Mouse (Mus musculus): Measurements from ENCODE around the gene Shank3.

Gene Shank3

DNA sequence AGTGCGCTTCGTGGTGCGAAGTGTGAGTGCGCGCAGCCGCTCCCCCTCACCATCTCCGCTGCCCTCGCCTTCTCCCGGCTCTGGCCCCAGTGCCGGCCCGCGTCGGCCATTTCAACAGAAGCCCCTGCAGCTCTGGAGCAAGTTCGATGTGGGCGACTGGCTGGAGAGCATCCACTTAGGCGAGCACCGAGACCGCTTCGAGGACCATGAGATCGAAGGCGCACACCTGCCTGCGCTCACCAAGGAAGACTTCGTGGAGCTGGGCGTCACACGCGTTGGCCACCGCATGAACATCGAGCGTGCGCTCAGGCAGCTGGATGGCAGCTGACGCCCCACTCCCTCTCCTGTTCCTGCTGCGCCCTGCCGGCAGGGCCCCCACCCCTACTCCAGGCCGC lies 58.6 kb downstream of the Shank3 start:
- no peak for DNase-seq (ENCODE audit: low read depth)

GRCm38 (mm10) chr15:89559202-89559731 lies 59.8 kb downstream of the Shank3 start:
- no peak for DNase-seq (ENCODE audit: low read depth)

DNA sequence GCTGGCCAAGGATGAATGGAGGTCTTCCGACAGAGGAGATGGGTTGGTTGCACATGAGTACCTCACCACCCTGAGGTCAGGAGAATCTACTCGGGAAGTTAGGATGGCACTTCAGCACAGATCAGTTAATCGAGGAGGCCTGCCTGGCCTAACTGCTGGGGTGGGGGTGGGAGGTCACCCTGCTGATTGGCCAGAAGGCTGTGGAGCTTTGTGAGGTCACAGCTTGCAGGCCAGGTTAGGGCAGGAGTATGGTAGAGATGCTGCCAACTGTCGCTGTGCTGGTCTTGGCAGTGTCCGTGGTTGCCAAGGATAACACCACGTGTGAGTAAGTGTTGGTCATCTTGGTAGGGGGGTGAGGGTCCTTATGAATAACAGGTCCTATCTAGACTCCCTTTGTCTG lies 68.7 kb downstream of the Shank3 start, which contains the start of gene Acr:
Gene Acr, plus strand, starts transcription at position 213 of the 400 bp plus-strand sequence.
- DNase-seq (ENCODE audit: low read depth) = no peak

DNA sequence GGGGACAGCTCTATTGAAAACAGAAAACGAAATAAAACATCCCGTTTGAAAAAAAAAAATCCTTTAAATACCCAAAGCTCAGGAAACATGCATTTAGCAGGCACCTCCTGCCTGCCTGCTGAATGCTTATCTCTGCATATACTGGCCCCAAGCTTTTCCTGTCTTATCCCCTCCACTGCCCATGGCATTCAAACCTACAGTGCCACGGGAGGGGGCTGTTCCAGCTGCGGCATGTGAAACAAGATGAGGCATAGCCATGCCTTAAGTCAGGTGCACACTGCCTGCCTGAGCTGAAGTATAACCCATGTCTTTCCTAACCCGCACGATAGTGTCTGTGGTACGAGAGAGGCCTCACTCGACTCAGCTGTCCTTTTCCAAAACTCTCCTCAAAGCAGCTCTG lies 72.7 kb downstream of the Shank3 start:
- no peak for DNase-seq (ENCODE audit: low read depth)

DNA sequence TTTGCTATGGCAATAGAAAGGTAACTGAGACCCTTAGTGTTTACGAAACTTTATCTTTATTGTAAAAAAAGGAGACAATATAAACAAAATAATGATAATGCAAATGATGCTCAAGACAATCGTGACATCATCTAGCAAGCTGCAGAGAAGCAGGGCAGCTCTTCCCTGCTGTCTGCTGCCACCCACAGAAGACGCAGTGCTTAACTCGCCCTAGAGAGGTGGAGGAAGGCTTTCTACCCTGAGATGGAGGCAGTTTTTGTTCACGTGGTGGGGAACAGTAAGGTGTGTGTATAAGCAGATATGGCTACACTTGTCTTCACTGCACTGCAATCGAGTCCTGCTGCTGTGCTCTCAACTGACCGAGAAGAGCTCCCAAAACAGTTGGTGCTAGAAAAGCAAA lies 83.1 kb downstream of the Shank3 start:
- no peak for DNase-seq (ENCODE audit: low read depth)

DNA sequence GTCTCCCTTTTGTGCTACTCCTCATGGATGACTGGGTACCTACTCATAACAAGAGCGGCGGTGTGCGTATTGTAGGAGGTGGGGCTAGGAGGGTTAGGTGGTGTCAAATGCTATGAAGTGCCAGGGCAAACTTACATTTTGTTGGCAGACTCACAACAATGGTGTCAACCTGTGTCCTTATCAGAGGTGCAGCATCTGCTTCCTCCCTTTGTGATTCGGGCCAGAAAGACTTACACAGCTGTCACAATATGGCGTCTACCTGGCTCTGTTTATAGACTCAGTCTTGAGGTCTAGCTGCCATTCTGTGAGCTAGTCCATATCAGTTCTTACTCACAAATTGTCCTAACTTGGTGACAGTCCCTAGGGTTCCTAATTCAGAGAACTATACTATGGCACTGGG lies 85.7 kb downstream of the Shank3 start:
- no peak for DNase-seq (ENCODE audit: low read depth)

GRCm38 (mm10) chr15:89585631-89586030 lies 86.2 kb downstream of the Shank3 start:
- DNase-seq (ENCODE audit: low read depth) = no peak

- DNase-seq (ENCODE audit: low read depth) = no peak
Measured at GRCm38 (mm10) chr15:89589146-89589545, 89.7 kb downstream of the Shank3 start.

DNA sequence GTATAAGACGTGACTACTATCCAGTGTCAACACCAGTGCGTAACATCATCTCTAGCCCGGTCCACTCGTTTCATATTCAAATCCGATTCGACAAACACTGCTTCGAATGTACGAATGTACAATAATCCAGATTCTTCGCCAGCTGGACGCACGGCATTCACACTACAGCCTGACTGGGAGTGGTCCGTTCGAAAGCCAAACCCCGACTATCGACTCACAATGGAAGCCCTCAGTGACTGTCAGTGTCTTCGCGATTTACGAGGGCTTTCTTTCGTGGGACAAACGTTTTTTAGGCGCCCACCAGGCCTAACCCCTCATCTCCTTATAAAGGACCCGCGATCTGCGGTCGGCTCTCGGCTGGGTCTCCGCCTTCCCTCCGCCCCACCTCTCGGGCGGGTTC lies 91.9 kb downstream of the Shank3 start:
- DNase-seq (ENCODE audit: low read depth) = peak; percentile 8

DNA sequence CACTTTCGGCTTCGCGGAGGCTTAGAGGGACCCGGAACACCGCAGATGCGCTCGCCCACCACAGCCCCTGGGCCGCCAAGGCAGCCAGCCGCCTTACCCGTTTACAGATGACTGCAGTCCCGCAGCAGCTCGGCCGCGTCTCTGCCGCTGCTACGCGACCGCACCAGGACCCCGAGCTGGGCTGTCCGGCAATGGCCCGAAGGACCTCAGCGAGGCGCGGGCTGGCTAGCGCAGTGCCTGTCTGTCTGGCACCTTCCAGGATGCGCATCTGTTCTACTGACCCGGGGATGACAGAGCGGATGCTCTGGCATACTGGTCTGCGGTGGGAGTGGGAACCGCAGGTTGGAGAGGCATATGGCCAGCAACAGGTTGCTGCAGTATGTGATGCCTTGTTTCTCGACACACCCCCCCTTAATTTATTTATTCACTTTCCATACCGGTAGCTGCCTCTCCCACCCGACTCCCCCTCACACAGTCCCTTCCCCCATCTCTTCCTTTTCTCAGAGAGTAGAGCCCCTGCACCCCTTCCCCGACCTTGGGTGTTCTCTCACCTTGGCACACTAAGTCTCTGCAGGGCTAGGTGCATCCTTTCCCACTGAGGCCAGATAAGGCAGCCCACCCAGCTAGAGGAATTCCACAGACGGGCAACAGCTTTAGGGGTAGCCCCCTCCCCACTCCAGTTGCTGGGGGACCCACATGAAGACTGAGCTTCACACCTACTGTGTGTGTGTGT lies 92.5 kb downstream of the Shank3 start, which contains the start of gene Rabl2:
Gene Rabl2, minus strand, starts transcription at position 201 of the 733 bp plus-strand sequence.
- DNase-seq (ENCODE audit: low read depth) = peak; percentile 70

- no peak for DNase-seq (ENCODE audit: low read depth)
Measured at GRCm38 (mm10) chr15:89592548-89592947, 93.1 kb downstream of the Shank3 start.

DNA sequence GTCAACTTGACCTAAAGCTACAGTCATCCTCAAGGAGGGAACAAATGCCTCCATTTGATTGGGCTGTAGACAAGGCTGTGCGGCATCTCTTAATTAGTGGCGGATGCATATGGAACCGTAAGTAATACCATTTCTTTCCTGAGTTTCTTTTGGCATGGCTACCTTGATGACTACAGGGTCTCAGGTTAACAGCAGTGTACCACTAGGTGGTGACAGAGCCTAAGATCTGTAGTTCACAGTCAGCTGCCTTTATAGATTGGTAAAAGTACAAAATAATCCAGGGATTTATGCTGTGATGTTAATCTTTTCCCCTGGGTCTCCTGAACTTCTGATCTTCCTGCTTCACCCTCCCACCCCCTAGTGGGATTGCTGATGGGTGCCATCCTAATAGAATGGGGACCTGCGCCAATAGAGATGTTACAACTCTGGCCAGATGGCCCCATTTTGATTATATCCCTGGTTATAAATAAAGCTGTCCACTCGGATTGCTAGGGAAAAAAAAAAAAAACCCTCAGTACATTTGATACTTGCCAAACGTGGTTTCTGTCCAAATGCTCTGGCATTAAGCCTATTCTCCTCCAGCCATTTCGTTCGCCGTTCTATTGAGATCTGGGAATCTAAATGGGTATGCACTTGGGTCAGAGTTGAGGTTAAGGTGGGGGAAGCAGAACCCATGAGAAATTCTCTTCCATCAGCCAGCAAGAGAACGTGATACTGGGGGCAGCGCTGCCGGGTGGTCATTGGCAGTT lies 106.6 kb downstream of the Shank3 start:
- no peak for DNase-seq (ENCODE audit: low read depth)

DNA sequence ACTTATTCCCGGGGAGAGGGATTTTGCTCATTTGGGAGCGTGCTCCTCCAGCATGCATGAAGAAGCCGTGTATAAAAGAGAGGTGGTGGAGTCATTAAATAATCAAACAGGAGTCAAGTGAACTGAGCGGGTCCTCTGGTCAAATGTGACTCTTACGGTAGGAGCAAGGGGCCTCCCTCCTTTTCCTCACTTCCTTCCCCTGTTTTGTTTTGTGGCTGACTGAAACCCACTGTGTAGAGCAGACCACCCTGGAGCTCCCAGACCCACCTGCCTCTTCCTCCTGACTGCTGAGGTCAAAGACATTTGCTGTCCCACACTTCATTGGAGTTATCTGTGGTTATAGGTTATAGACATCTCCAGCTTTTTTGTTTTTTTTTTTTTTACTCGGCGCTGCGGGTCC lies 108.1 kb downstream of the Shank3 start:
- no peak for DNase-seq (ENCODE audit: low read depth)

DNA sequence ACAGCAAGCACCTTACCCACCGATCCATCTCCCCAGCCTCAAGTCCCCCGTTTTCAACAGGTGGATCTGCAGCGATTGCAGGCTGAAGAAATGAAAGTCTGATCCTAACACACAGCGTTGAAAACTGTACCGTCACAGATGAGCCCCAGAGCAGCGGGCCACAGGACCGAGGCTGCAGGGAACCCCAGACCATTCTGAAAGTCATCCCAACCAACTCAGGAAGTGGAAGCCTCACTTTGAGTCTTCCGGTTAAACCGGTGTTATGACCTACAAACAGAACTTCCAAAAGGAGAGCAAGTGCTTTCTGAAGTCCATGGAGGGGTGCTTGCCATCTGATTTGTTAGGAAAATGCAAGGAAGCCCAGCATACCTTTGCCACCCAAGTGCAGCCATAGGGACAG lies 108.5 kb downstream of the Shank3 start:
- no peak for DNase-seq (ENCODE audit: low read depth)

Measured in c-Kit-positive CD71-positive TER-119-negative erythroid progenitor cells, embryonic 14.5 days (primary cell).